Mouse (Mus musculus): ENCODE results near the gene Itgb1.

Itgb1 gene

DNA sequence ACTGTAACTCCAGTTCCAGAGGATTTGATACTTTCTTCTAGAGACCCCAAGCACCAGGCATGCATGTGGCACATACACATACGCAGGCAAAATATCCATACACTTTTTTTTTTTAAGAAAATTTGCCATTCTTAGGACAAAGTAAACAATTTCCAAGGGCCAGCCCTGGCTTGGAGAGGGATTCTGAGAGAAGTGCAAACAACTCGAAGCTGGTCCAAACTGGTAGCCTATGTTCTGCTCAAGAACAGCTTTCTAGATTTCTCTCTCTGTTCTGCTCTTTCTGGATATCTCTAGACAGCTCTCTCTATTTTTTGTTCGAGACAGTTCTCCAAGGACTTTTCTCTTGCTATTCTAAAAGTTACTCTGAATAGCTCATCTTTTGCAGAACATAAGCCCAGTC, 3.5 kb upstream of the Itgb1 start:
- ATAC-seq (ENCODE audit: low TSS enrichment), result no peak

DNA sequence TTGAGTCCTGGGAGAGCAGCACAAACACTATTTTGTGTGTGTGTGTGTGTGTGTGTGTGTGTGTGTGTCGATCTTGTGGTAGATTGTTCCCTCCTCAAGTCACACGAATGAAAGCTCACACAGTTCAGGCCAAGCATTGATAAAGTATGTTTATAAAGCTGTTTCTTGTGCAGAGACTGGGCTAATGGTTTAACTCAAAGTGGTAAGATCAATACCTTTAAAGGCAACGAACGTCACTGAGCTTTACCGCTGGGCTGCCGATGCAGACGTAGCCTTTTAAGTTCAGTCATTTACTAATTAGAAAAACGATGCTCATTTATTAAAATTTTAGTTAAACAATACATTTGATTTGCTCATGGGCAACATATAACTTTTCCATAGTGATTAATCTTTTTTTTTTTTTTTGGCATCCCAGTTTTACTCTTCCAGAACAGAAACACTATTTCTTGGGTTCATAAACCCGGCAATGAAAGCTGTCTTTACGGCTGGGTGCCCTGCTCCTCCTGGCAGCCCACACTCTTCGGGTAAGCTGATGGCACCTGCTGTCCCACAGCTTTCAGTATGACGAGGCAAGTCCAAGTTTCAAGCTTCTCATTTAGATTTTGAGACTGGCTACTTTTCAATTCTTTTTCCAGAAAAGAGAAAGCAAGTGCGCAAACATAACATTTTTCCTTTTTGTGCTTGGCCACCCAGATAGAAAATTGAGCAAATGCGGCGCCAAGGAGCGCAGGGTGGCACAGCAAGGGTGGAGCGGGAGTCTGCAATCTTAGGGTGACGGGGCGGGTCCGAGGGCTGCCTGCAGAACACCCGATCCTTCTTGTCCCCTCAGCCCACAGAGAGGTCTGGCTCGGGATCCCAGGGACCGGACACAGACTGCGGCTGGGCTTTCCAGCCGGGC, 596 bp upstream of the Itgb1 start:
- ATAC-seq (ENCODE audit: low TSS enrichment), result peak; percentile 71

DNA sequence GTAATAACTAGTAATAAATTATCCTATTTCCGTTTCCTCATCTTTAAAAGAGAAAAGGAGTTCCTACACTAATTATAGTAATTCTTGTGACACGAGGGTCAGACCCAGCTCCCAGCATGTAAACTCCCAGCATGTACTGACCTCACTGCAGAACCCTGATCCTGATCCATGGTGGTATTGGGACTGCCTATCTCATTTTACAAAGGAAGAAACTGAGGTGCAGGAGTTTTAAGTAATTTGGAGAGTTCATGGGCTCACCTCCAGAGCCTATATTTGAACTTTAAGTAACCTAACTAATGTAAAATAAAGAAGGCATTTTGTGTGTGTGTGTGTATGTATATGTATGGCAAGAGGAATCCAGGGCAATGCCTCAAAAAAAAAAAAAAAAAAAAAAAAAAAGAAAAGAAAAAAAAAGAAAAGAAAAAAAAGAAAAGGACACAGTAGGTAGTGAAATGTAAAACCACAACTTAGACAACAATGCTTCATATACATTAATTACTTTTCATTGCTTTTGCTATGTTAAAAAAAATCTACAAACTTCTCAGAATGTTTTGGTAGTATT, 1.1 kb downstream of the Itgb1 start:
- ATAC-seq (ENCODE audit: low TSS enrichment), result no peak

DNA sequence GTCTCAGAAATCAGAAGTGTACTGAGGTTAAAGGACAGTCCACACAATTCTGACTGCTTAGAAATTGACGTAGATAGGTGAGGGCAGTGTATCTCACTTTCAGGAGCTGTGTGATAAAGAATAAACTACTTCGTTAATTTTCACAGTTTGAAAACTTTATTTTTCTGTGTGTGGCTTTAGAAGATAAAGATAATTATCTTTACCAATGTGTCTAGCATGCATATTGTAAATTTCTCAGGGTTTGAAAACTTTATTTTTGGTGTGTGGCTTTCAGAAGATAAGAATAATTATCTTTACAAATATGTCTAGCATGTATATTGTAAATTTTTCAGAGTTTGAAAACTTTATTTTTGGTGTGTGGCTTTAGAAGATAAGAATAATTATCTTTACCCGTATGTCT, 3.2 kb downstream of the Itgb1 start:
- ATAC-seq (ENCODE audit: low TSS enrichment), result no peak

DNA sequence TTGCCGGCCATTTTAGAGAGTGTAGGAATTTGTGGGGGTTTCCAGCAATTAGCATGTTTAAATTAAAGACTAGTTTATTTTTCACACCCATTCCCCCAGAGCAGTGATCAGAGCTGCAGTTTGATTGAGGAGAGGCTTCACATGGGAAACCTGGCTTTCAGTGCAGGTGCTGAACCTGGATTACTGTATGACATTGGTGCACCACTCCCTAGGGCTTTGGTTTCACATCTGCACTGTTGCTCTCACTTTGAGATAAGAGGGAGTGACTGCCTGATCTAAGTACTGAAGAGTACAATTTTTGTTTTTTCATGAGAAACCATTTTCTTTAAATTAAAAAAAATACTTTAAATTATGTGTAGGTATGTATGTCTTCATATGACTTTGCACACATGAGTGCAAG, 4.6 kb downstream of the Itgb1 start:
- no peak for ATAC-seq (ENCODE audit: low TSS enrichment)

DNA sequence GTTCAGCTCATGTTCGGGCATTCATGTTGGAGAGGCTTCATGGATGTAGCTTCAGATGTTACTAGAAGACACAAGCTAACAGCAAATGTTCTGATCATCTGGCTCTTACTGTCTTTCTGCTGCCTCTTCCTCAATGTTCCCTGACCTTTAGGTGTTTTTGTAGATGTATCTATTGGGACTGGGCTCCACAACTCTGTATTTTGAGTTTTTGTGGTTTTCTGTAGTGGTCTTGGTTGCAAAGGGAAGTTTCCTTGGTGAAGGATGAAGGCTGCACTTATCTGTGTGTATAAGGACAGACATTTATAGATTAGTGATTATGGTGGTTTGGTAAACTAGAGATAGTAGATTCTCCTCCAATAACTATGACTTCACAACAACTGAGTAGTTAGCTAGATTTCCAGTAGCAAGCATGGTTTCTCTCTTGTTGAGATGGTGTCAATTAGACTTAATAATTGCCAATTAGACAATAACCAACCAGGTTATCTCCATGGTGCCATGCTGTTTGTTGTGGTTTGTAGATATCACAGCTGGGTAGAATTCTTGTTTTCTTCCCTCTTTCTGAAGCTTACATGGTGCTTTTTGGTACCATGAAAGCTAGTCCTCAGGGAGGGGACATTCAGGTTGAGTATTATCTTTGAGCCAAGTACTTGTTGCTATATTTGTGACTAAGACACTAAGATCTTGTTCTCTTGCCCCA, 11.4 kb downstream of the Itgb1 start:
- ATAC-seq (ENCODE audit: low TSS enrichment), result no peak

DNA sequence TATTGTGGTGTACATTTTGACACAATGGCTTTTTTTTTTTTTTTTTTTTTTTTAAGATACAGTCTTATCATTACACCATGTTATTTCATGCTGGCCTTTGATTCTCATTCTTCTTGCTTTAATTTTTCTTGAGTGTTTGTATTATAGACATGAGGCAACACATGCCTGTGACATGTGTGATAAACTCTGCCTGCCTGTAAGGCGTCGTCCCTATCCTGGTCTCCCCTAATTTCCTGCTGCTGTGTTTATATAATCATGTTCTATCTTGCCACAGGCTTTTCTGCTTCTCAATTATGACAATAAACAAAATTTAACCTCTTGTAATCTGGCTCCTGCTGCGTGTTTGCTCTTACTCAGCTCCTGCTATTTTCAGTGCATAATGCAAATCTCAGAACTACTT, 12.5 kb downstream of the Itgb1 start:
- ATAC-seq (ENCODE audit: low TSS enrichment), result no peak

DNA sequence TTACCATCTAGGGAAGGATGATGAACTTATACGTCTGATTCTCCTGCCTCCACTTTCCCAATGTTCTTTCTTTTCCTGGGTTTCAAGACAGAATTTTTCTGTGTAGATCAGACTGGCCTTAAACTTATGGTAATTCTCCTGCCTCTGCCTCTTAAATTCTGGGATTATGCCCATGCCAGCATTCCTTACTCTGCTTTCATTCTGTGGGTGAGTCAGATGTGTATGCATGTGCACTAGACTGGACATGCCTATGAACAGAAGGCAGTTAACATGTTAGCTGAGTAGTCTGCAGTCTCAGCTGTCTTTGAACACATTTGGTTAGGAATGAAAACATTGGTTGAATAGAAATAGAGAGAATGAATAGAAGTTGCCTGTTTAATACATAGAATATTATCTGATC, 18.9 kb downstream of the Itgb1 start:
- ATAC-seq (ENCODE audit: low TSS enrichment), result peak; percentile 35; the same call in 1 of the 2 replicates

DNA sequence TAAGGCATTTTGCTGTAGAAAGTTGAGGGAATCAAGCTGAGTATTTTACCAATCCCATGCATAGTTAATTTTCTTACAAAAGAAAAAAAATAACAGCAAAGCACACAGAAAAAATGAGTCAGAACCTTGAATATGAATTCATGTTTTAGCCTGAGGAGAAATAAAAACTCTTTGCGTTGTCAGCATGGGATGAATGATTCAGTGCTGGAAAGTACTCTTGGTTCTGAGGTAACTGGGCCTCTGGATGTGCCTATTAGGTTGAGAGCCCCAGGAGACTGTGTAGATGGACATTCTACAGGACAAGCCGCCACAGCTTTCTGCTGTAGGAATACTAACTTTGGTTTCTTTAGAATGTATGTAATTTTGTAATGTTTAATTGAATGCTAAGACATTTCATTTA, 19.4 kb downstream of the Itgb1 start:
- ATAC-seq (ENCODE audit: low TSS enrichment), result peak; percentile 72

DNA sequence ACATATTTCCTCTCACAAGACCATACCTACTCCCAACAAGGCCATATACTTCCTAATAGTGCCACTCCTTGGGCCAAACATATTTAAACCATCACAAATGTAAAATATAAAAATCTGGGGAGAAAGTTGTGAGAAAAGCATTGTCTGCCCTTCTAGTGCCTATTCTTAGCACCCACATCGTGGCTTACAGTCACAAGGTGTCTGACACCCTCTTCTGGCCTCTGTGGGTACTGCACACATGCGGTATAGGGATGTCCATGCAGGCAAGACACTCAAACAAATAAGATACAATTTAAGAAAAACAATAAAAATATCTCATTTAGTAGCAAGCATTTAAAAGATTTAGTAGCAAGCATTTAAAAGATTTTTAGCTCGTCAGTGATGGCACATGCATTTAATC, 23.8 kb downstream of the Itgb1 start:
- peak; percentile 66; the same call in 1 of the 2 replicates for ATAC-seq (ENCODE audit: low TSS enrichment)

DNA sequence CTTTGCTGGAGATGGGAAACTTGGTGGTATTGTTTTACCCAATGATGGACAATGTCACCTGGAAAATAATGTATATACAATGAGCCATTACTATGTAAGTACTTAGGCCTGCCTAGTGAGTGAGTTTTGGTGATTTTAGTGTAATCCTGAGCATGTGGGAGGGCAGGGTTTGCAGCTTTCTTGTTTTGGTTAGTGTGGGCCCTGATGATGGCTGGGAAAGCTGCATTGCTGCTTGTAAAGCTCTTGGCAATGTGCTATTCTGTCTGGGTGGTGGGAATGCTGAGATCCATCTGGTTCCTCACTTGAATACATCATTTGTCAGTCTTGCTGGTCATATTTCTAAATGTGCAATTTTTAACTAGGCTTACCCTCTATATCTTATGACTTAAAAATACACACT, 30.7 kb downstream of the Itgb1 start:
- peak; percentile 98 for ATAC-seq (ENCODE audit: low TSS enrichment)

DNA sequence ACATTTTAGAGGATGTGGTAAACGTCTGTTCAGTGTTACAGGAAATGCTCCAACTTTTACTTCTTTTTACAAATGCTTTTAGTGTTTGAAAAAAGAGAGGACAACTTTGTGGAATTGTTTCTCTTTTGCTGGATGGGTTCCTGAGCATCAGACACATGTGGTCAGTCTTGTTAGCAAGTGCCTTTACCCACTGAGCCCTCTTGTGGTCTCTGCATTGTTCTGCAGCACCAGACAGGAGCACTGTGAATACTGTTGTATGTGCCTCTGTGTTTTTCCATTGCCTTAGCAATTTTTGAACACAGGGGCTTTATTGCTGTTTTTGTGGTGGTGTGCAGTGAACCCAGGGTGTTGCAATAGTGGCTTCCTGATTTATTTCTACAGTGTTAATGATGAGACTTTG, 39.4 kb downstream of the Itgb1 start:
- peak; percentile 88 for ATAC-seq (ENCODE audit: low TSS enrichment)

DNA sequence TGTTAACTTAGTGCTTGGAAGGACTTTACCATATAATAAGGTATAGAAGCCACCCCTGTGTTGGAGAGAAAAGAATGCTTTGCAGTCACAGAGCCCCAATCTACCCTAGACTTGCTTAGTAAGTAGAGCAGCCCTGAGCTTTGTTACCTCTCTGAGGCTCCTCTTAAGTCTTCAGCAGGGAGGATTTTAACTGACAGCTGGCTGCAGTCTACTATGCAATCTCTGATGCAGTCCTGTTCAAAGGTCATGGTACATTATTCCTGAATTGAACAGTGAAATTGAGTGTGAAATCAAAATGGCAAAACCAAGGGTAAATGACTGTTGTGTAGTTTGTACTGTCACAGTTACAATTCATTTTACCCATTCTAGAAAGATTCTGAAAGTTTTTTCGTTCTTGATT, 41.8 kb downstream of the Itgb1 start:
- peak; percentile 35; the same call in 1 of the 2 replicates for ATAC-seq (ENCODE audit: low TSS enrichment)

DNA sequence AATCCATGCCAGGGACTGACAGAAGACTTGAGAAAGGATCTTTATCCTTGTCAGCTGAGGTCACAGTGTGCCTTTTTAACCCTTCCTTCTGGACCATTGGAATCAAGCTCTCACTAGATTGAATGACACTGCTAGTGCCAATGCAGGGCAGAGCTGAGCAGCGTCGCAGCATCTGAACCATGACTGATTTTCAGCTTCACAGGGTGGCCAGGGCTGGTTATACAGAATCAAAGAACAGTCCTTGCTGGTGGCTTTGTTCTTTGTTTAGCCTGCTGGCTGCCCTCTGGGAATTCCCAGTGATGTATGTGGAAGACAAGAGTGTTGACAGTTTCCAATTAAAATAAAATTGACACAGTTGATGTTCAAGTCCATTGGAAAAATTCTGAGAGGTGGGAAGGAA, 46.8 kb downstream of the Itgb1 start:
- no peak for ATAC-seq (ENCODE audit: low TSS enrichment)

DNA sequence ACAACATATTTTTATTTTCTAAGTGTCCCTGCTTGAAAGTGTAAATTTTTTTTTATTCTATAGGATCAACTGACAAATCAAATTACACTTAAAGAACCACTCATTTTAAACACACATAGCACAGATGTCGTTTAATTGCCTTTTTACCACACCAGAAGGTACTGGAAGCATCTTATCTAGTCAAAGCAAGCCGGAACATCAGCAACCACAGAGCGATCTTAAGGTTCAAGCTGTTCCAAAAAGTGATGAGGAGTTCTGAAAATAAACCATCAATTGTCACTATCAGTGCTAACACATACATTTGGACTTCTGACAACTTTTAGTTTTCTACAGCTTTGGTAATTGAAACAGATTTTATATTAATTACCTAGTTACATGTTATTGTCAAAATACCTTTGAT, 48.7 kb downstream of the Itgb1 start:
- no peak for ATAC-seq (ENCODE audit: low TSS enrichment)

DNA sequence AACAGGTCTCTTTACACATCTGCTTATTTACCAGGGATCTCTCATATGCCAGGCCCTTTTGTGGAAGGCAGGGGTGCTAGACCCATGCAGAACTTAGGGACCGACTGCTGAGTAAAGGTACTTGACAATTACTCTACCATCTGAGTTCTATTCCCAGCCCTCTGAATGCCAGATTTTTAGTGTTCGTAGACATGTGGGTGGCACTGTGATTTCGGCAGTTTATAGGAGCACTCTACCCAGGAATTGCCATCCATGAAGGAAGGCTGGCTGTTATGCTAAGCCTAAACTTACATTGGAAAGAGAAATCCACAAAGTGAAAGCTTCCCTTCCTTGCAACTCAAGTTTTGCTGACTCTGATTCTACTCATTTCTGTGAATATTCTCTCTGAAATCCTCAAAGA, 50.2 kb downstream of the Itgb1 start:
- ATAC-seq (ENCODE audit: low TSS enrichment), result peak; percentile 90

All from frontal cortex, adult (tissue).